Mouse (Mus musculus) heart, postnatal 4 days (tissue): ENCODE data around the gene Hsdl1. TPM values are rescaled to one million over a fixed set of nuclear protein-coding genes. Genes with fewer than 3 reads are reported as not detected.

Experiments
- DNase-seq: peaks from one replicate; pipeline ENCODE4 v3.0.0; 2021
- total RNA-seq, 2 experiments: library from RNA; stranded (reverse); gene quantifications; 2 replicates each; pipeline ENCODE4 v1.2.3; 2021

Hsdl1 gene
- total RNA-seq, 2 experiments from 2014 or later = 18.4 to 20.2 TPM

DNA sequence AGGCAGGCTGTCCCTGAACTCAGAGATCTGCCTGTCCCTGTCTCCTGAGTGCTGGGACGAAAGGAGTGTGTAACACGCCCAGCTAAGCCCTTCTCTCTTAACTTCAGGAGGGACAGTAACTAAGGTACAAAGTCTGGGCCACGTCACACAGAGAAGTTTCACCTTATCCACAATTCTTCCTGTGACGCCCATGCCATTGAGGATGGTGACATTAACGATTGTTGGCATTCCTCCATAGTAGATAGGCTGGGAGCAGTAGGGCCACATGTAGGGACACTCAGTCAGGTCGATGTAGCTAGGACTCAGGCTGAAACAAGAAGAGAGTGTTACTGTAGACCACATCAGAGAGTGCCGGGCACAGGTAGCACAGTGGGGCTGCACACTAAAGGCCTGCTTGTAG is 46.2 kb downstream of the Hsdl1 start:
- DNase-seq = no peak

DNA sequence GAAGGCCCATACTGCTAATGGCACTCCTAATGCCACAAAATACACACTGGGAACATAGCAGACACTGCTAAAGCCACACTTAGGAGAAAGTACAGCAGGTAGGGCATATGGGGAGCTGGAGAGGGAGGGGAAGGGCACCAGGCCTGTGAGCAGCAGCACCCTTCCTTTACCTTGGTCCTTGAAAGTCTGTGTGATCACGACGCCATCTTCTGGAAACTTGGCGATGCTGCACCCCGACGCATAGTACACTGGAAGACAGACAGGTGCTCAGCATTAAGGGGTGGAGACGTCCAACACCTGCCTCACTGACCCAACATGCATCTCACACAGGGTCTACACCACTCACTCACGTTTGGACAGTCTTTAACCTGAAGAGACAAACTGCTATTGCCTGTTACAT is 54.9 kb downstream of the Hsdl1 start:
- no peak for DNase-seq

DNA sequence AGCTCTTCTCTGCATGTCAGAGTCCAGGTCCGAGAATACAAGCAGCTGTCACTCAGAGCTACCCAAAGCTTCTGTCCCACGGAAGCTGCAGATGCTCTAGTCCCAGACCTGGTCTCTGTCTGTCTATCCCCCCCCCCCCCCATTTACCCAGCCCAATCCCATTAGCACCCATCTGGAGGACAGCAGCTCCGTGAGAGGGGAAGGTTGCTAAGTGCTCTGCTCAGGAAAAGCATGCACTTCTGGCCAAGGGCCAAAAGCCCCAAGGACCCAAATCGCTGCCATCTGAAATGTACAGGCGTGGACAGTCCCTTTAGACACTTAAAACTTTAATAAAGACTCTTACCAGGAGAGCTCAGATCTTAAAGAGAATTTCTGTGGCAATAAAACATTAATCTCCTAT is 58.3 kb downstream of the Hsdl1 start:
- no peak for DNase-seq

DNA sequence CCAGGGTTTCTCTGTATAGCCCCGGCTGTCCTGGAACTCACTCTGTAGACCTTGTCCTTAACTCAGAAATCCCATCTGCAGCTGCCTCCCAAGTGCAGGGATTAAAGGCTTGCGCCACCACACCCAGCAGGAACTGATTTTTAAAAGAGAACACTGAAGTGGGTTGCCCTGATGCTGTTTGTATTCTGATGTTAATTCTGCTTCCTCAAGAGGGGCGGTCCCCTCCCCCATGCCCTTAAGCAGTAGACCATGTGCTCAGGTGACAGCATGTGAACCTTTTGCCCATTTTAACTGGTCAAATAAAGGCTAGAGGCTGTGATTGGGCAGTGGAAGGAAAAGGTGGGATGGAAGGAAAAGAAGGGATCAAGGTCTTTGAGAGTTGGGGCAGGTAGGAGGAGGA is 59.2 kb downstream of the Hsdl1 start:
- no peak for DNase-seq

DNA sequence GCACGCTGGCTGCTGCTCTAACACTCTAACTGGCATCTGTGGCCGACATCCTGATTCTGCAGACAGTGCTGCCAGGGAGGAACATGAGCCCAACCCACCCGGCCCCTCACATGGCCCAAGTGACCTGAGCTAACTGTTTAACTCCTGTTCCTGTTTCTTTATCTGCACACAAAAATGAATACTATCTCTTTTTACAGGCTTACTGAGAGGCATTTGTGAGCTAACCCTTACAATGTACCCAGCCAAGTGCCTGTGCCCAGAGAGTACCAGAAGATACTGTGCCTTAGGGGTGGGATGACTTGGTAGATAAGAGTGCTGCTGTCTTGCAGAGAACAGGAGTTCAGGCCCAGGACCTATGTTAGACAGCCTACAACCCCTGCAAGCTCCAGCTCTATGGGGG is 60.0 kb downstream of the Hsdl1 start:
- no peak for DNase-seq

DNA sequence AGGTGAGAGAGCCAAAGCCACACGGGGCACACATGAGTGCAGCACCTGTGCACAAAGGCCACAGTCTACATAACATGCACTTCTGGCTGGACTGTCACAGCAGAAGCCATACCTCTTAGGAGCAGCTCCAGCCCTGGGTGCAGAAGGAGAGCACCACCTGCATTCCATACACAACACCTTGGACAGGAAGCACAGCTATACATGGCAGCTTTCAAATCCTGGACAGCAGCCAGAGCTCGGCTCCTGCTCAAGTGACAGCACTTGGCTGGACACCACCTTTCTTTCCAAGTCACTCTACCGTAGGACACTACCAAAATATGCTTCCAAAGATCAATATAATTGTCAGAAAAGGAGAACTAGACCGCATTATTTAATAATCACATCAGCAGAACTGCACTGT is 61.6 kb downstream of the Hsdl1 start:
- no peak for DNase-seq

Other genes with a start within 250 kb of the Hsdl1 start
- 100 to 1,000 TPM; 180 to 183 TPM for gene Hsbp1, start 230.7 kb downstream of the Hsdl1 start, total RNA-seq
- gene Mlycd, start 180.3 kb downstream of the Hsdl1 start, total RNA-seq = 10 to 100 TPM; 70.4 to 72.5 TPM
- 1 to 10 TPM in 1 of 2 experiments, under 1 TPM in 1; 0.55 to 1.5 TPM for gene Osgin1, start 141.1 kb downstream of the Hsdl1 start, total RNA-seq
- gene Necab2, start 128.5 kb downstream of the Hsdl1 start, total RNA-seq = under 1 TPM in 1 of 2 experiments, not detected in 1; 0.23 TPM
- gene Slc38a8, start 73.5 kb downstream of the Hsdl1 start, total RNA-seq = not detected
- gene Mbtps1, start 16.4 kb downstream of the Hsdl1 start, total RNA-seq = 10 to 100 TPM; 68.6 to 70.0 TPM
- gene Dnaaf1, start 52 bp upstream of the Hsdl1 start, total RNA-seq = not detected
- 1 to 10 TPM; 4.3 to 4.5 TPM for gene Taf1c, start 30.0 kb upstream of the Hsdl1 start, total RNA-seq
- not detected for gene Adad2, start 37.6 kb upstream of the Hsdl1 start, total RNA-seq
- gene Kcng4, start 60.5 kb upstream of the Hsdl1 start, total RNA-seq = not detected
- gene Wfdc1, start 91.2 kb upstream of the Hsdl1 start, total RNA-seq = 10 to 100 TPM; 26.3 to 26.8 TPM
- not detected for gene Atp2c2, start 124.8 kb upstream of the Hsdl1 start, total RNA-seq
- 1 to 10 TPM; 9.0 to 9.2 TPM for gene Tldc1, start 203.2 kb upstream of the Hsdl1 start, total RNA-seq